Mouse (Mus musculus): ENCODE data around the gene Tpx2.
A peak's percentile ranks its signal among the peaks of the same experiment; 100 is the strongest.

The Tpx2 gene

GRCm38 (mm10) chr2:152917671-152918070 is 69.9 kb downstream of the Tpx2 start:
- no peak for DNase-seq

GRCm38 (mm10) chr2:152922376-152922775 is 74.6 kb downstream of the Tpx2 start:
- no peak for DNase-seq

GRCm38 (mm10) chr2:152923621-152924020 is 75.9 kb downstream of the Tpx2 start:
- peak; percentile 57 for DNase-seq

GRCm38 (mm10) chr2:152924128-152924527 is 76.4 kb downstream of the Tpx2 start:
- no peak for DNase-seq

GRCm38 (mm10) chr2:152924543-152924942 is 76.8 kb downstream of the Tpx2 start:
- DNase-seq, result no peak

GRCm38 (mm10) chr2:152925189-152925872 is 77.6 kb downstream of the Tpx2 start:
- no peak for DNase-seq

GRCm38 (mm10) chr2:152926896-152927295 is 79.1 kb downstream of the Tpx2 start:
- DNase-seq, result no peak

GRCm38 (mm10) chr2:152927371-152927770 is 79.6 kb downstream of the Tpx2 start:
- no peak for DNase-seq

- DNase-seq, result no peak
Observed at GRCm38 (mm10) chr2:152928219-152928987, 80.6 kb downstream of the Tpx2 start.

GRCm38 (mm10) chr2:152928988-152929370 is 81.2 kb downstream of the Tpx2 start:
- no peak for DNase-seq

GRCm38 (mm10) chr2:152930276-152930675 is 82.5 kb downstream of the Tpx2 start:
- DNase-seq, result no peak

- no peak for DNase-seq
Observed at GRCm38 (mm10) chr2:152931456-152932160, 83.8 kb downstream of the Tpx2 start.

- DNase-seq, result no peak
Observed at GRCm38 (mm10) chr2:152933048-152933447, 85.3 kb downstream of the Tpx2 start, which contains the start of gene Foxs1. Foxs1 (minus strand) TSS chr2:152933208.

- peak; percentile 53 for DNase-seq
Observed at GRCm38 (mm10) chr2:152933614-152934013, 85.8 kb downstream of the Tpx2 start.

- DNase-seq, result no peak
Observed at GRCm38 (mm10) chr2:152939846-152940245, 92.1 kb downstream of the Tpx2 start.

- no peak for DNase-seq
Observed at GRCm38 (mm10) chr2:152941106-152941505, 93.3 kb downstream of the Tpx2 start.

GRCm38 (mm10) chr2:152941776-152942175 is 94.0 kb downstream of the Tpx2 start:
- no peak for DNase-seq

GRCm38 (mm10) chr2:152942898-152943515 is 95.2 kb downstream of the Tpx2 start:
- DNase-seq, result no peak

- DNase-seq, result no peak
Observed at GRCm38 (mm10) chr2:152943568-152943967, 95.8 kb downstream of the Tpx2 start.

GRCm38 (mm10) chr2:152944013-152944412 is 96.2 kb downstream of the Tpx2 start:
- no peak for DNase-seq
